Mouse (Mus musculus) stomach, embryonic 14.5 days (tissue): ENCODE measurements around the gene Haus4. TPM values are rescaled to one million over a fixed set of nuclear protein-coding genes. Genes with fewer than 3 reads are reported as not detected.
A peak's percentile ranks its signal among the peaks of the same experiment; 100 is the strongest.

Experiments
- ATAC-seq: fragments of 200-750 bp; cut with Nextera tagmentation; 2 replicates; pipeline ENCODE4 v1.8.0; 2017; ENCODE audit warnings: low read depth, moderate TSS enrichment; ENCODE audit not compliant: insufficient number of reproducible peaks, insufficient read depth, low FRiP score
- H3K27ac ChIP-seq: fragments of 300-500 bp; sonication (generic); 2 replicates; pipeline ENCODE4 v1.5.1; 2014; ENCODE audit warnings: mild to moderate bottlenecking, low read length, moderate library complexity, mixed read lengths
- H3K27me3 ChIP-seq: fragments of 300-500 bp; sonication (generic); 2 replicates; pipeline ENCODE4 v1.6.1; 2014; ENCODE audit warnings: low read length, control low read depth, mixed read lengths; ENCODE audit not compliant: control insufficient read depth, insufficient read depth
- H3K36me3 ChIP-seq: fragments of 300-500 bp; sonication (generic); 2 replicates; pipeline ENCODE4 v1.6.1; 2014; ENCODE audit warnings: mild to moderate bottlenecking, control low read depth, low read length, moderate library complexity, mixed read lengths; ENCODE audit not compliant: control insufficient read depth, insufficient read depth
- H3K4me1 ChIP-seq: fragments of 300-500 bp; sonication (generic); 2 replicates; pipeline ENCODE4 v1.6.1; 2014; ENCODE audit warnings: low read length, control low read depth, mixed read lengths; ENCODE audit not compliant: control insufficient read depth, insufficient read depth
- H3K4me2 ChIP-seq: fragments of 300-500 bp; sonication (generic); replicated peaks from 2 replicates; pipeline ENCODE4 v1.6.1; 2014; ENCODE audit warnings: low read depth, low read length, control low read depth
- H3K4me3 ChIP-seq: fragments of 300-500 bp; sonication (generic); 2 replicates; pipeline ENCODE4 v1.5.1; 2014; ENCODE audit warnings: low read depth, low read length, control low read depth
- H3K9ac ChIP-seq: fragments of 300-500 bp; sonication (generic); replicated peaks from 2 replicates; pipeline ENCODE4 v1.6.1; 2014; ENCODE audit warnings: low read depth, mild to moderate bottlenecking, control low read depth, low read length, moderate library complexity, mixed read lengths
- H3K9me3 ChIP-seq: fragments of 300-500 bp; sonication (generic); 2 replicates; pipeline ENCODE4 v1.6.1; 2016; ENCODE audit warnings: low read depth, low read length, control low read depth; ENCODE audit not compliant: control insufficient read depth
- WGBS: fragments of 180-500 bp; shearing (Covaris S2); extraction: QIAGEN DNeasy Blood & Tissue Kit; methylation state at CpG from one replicate; pipeline ENCODE4 v1.1.7; 2014; 5-methylcytosine and 5-hydroxymethylcytosine counted together
- polyA plus RNA-seq: library from polyadenylated mRNA; unstranded; fragments of >200 nt; fragmentation: Nextera tagmentation; extraction: Ambion mirVana; gene quantifications from 2 replicates; pipeline ENCODE4 v1.2.1, GENCODE M21; 2014

Gene Haus4
- polyA plus RNA-seq = 48.2 and 52.5 TPM in 2 replicates

DNA sequence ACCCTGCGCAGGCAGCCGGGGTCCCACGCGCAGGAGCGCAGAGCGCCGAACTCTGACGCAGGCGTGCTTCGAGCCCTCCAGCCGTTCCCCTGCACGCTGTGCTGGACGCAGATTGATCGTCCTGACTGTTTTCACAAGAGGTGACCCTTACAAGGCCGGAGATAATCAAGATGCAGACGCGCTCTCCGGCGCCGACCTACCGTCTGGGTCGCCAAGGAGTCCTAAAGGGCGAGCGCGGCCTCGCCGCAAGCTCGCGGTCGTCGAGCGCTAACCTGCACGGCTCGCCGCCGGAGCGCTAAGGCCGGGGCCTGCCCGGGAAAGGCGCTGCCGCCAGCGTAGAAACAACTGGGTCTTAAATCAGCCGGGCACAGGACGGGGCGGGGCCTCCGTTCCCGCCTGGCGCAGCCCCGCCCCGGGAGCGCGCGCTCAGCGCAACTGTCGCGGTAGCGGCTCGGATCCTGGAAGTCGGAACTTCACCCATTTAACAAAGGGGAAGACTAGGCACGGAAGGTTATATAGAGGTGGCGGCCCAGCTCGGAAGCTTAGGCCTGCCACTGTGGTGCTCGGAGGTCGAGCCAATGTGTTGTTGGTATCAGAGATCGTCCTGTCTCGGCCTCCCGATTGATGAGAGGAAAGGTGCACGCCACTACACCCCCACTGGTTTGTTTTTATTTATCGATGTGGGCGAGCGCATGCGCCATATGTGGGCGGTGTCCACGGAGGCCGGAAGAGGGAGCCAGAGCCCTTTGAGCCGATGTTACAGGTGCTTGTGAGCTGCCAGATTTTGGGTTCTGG, at the start of gene Haus4:
Gene Haus4 (minus strand): TSS at position 642 of the 795 bp plus-strand sequence.
- peak; percentile 96 for ATAC-seq
- Histone ChIP-seq H3K9me3 (no peaks in the 10 kb centered on the region), H3K27ac (peak within 1 kb of the TSS; percentile 86), H3K27me3 (no peaks in the 10 kb centered on the region), H3K36me3 (peaks cover 3% of the 10 kb centered on the region; the same call in 1 of the 2 replicates), H3K9ac (peak within 1 kb of the TSS; percentile 80), H3K4me1 (peaks cover 5% of the 10 kb centered on the region; the same call in 1 of the 2 replicates), H3K4me3 (peak within 1 kb of the TSS; percentile 64), H3K4me2 (peak within 1 kb of the TSS; percentile 85)
- under 1% methylated on average over 76 of the region's 76 CpGs for WGBS

DNA sequence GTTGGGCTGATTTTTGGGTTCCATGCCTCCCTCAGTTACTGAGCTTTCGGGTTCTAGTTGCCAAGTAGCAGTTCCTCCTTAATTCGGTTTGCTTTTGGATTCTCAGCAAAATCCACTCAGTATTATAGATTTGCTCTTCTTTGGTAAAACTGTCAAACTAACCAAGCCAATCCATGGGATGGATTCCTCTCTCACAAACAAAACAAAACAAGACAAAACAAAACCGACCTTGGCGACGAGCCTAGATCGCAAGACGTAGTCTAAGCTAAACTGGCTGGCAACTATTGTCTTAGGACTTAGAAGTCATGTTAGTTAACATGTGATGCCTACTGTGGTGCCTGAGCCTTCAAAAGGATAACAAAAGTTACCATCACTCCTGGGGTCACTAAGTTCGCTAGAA, 49.3 kb upstream of the Haus4 start:
- H3K9ac ChIP-seq = no peak overlapping the region
- no peak for ATAC-seq
- H3K4me1 ChIP-seq = peaks cover 18% of the 10 kb centered on the region; the same call in 1 of the 2 replicates
- no peaks in the 10 kb centered on the region; the same call in 1 of the 2 replicates for H3K36me3 ChIP-seq
- H3K4me2 ChIP-seq = peak overlapping the region; percentile 45
- no peaks in the 10 kb centered on the region for H3K27me3 ChIP-seq
- peak overlapping the region; percentile 52 for H3K4me3 ChIP-seq
- peak overlapping the region; percentile 76 for H3K27ac ChIP-seq
- no peaks in the 10 kb centered on the region for H3K9me3 ChIP-seq
- WGBS = 84% methylated on average over 8 of the region's 8 CpGs

DNA sequence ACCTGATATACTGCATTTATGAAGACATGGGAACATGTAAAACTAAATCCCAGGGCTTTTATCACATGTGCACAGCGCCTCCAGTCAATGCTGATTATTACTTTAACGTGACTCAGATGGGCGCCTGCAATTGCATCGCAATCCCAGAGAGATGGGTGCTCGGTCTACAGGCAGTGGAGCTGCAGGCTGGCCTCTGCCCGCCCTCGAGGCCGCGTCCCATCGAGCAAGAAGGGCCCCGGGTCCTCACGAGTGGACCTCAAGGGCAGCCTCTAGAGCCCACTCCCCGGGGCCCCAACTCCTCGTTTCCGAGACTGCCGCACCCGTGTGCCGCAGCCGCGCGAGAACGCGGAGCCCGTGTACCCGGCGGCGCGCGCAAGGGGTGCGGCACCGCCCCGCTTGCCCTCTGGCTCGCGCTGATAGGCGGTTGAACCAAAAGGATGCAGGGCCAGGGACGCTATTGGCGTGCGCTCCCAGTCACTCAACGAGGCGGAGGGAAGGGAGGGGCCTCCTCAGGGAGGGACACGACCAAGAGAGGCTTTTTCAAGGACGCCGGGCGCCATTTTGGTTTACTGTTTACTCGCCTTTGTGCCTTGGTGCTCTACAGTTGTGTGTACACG, 48.7 kb upstream of the Haus4 start:
- peak; percentile 99 for ATAC-seq
- Histone ChIP-seq H3K4me1 (peaks cover 18% of the 10 kb centered on the region; the same call in 1 of the 2 replicates), H3K36me3 (no peaks in the 10 kb centered on the region; the same call in 1 of the 2 replicates), H3K9me3 (no peaks in the 10 kb centered on the region), H3K27me3 (no peaks in the 10 kb centered on the region), H3K4me3 (peak overlapping the region; percentile 52), H3K9ac (peak overlapping the region; percentile 47; the same call in 1 of the 2 replicates), H3K4me2 (peak overlapping the region; percentile 45), H3K27ac (peak overlapping the region; percentile 89)
- under 1% methylated on average over 46 of the region's 46 CpGs for WGBS

DNA sequence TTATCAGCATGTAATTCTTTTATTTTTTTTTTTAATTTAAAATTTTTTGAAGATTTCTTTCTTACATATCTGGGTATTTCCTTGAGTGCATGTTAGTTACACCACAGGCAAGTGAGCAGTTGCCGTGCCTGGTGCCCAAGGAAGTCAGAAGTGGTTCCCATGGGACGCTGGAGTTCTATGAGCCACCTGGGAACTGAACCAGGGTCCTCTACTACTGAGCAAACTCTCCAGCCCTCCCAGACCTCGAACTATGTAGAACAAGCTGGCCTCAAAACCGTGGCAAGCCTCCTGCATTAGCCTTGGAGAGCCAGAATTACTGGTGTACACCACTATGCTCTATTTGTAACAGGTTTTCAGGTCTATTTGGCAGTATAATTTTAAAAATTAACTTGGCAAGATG, 48.2 kb upstream of the Haus4 start:
- Histone ChIP-seq H3K36me3 (no peaks in the 10 kb centered on the region; the same call in 1 of the 2 replicates), H3K9ac (no peak overlapping the region), H3K4me3 (peak overlapping the region; percentile 52), H3K27me3 (no peaks in the 10 kb centered on the region), H3K27ac (peak overlapping the region; percentile 89), H3K4me2 (peak overlapping the region; percentile 45), H3K4me1 (peaks cover 18% of the 10 kb centered on the region; the same call in 1 of the 2 replicates), H3K9me3 (no peaks in the 10 kb centered on the region)
- 36% methylated on average over 4 of the region's 4 CpGs for WGBS
- ATAC-seq = no peak

DNA sequence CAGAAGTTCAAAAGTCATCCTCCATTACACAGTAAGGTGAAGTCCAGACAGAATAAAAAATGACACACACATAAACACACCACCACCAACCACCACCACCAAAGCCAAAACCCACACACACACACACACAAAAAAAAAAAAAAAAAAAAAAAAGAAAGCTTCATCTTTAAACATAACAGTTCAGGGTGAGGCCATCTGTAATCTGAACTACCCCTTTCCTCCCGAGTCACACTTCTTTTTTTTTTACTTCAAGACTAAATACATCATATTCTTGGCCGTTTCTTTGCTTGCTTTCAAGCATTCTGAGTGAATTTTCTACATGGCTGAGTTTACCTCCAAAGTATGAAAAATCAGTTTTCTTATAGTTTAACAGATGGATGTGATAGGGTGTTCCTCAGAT, 47.2 kb upstream of the Haus4 start:
- 43% methylated on average over 2 of the region's 2 CpGs for WGBS
- Histone ChIP-seq H3K4me1 (peaks cover 15% of the 10 kb centered on the region; the same call in 1 of the 2 replicates), H3K4me3 (no peak overlapping the region), H3K27ac (no peak overlapping the region), H3K9ac (no peak overlapping the region), H3K9me3 (no peaks in the 10 kb centered on the region), H3K4me2 (no peak overlapping the region), H3K27me3 (no peaks in the 10 kb centered on the region), H3K36me3 (no peaks in the 10 kb centered on the region; the same call in 1 of the 2 replicates)
- no peak for ATAC-seq

DNA sequence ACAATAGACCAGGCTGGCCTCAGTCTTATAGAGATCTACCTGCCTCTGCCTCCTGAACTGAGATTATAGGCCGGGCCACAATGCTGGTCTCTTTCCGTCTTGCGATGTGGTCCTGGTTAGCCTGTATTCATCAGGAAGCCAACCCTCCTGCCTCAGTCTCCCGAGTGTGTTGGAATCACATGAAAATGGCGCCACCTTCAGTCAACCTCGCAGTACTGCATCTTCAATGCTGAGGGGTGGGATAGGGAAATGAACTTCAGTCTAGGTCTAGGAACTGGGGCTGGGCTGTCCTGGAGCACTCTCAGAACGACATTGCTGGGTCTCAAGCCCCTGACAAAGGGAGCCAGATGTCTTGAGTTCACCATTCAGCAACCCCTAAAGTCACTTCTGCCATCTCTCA, 42.7 kb upstream of the Haus4 start:
- ATAC-seq = no peak
- Histone ChIP-seq H3K9me3 (no peaks in the 10 kb centered on the region), H3K4me2 (no peak overlapping the region), H3K4me1 (no peaks in the 10 kb centered on the region), H3K4me3 (no peak overlapping the region), H3K27ac (no peak overlapping the region), H3K27me3 (no peaks in the 10 kb centered on the region), H3K36me3 (peaks cover 5% of the 10 kb centered on the region; the same call in 1 of the 2 replicates), H3K9ac (no peak overlapping the region)
- 75% methylated on average over 7 of the region's 7 CpGs for WGBS

DNA sequence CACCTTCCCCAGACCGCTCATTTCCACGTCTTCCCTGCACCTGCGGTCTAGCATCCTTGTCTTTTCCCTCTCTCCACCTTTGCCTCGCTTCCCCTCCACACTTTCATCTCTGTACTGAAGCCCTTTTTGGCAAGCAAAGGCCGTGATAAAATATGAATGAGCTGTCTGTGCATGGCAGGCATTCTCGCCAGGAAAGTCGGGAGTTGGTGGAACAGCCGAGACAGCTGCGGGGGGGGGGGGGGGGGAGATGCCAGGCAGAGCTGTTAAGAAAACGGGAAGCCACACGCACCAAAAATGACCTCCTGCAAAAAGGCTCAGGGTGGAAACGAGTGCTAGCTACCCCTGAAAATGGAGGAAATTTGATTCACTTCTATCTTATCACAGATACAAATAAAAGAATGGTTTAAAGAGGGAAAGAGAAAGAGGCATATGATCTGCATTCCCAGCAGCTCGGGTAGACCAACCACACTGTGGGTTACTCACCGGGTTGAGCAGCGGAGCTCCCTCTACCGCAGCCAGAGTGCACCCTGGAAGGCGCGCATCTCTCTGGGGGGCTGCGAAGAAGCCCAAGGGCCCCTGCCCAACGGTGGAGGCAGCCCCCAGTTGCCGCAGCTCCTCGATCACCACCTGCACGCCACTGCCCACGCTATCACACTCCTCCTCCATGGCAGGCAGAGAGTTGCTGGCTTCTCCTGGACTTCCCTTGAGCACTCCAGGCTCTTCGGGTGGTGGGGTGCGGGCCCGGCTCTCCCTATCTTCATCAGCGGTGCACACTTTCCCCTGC, 40.4 kb upstream of the Haus4 start:
- no peak overlapping the region for H3K4me3 ChIP-seq
- no peaks in the 10 kb centered on the region for H3K9me3 ChIP-seq
- peaks cover 5% of the 10 kb centered on the region; the same call in 1 of the 2 replicates for H3K36me3 ChIP-seq
- H3K4me1 ChIP-seq = no peaks in the 10 kb centered on the region
- H3K9ac ChIP-seq = no peak overlapping the region
- H3K4me2 ChIP-seq = no peak overlapping the region
- no peak overlapping the region for H3K27ac ChIP-seq
- 63% methylated on average over 28 of the region's 28 CpGs for WGBS
- ATAC-seq = no peak
- H3K27me3 ChIP-seq = no peaks in the 10 kb centered on the region

DNA sequence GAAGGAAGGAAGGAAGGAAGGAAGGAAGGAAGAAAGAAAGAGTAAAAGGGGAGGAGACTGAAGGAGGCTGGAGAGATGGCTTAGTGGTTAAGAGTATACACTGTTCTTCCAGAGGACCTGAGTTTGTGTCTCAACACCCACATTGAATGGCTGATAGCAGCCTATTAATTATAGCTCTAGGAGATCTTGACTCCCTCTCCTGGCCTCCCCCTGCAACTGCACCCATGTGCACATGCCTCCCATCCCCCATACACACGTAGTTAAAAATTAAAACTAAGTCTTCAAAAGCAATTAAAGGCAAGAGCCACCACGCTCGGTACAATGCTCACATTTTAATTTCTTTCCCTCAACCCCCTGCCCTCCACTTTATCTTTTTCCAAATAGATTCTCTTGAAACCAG, 39.6 kb upstream of the Haus4 start:
- no peak for ATAC-seq
- Histone ChIP-seq H3K9me3 (no peaks in the 10 kb centered on the region), H3K4me1 (no peaks in the 10 kb centered on the region), H3K27me3 (no peaks in the 10 kb centered on the region), H3K36me3 (peaks cover 5% of the 10 kb centered on the region; the same call in 1 of the 2 replicates), H3K9ac (no peak overlapping the region), H3K27ac (no peak overlapping the region), H3K4me3 (no peak overlapping the region), H3K4me2 (no peak overlapping the region)
- WGBS = 95% methylated on average over 3 of the region's 3 CpGs
